Mouse (Mus musculus) embryonic fibroblast, embryonic 13.5 days (primary cell): Measurements from ENCODE around the gene Gsta2.
"Not testable (repeated sequence)": the region's sequence is repeated elsewhere in the genome, so short reads cannot be mapped to it uniquely, and the experiment has no call there.

Experiments
- CTCF ChIP-seq: IDR thresholded peaks from 2 replicates; pipeline ENCODE4 v1.5.1; 2011; ENCODE audit warnings: mild to moderate bottlenecking, control low read depth, low read length, moderate library complexity, borderline replicate concordance; ENCODE audit not compliant: insufficient read depth
- POLR2A ChIP-seq: IDR thresholded peaks from 2 replicates; pipeline ENCODE4 v1.6.1; 2011; ENCODE audit warnings: low read depth, mild to moderate bottlenecking, control low read depth, low read length, moderate library complexity

DNA sequence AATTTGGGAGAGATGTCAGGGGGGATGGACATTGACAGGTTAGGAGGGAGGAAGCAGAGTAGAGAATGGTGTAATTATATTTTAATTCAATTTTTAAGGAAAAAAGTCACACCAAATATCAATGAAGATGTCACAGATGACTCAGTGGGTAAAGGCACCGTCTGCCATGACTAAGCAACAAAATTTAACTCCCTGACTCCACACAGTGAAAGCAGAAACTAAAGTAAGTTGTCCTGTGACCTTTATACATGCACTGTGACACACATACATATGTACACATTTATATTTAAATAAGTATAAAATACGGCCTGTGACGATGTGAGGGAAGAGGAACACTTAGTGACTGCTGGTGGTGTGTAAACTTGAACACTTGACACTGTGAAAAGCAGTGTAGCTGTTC, 47.5 kb downstream of the Gsta2 start:
- TF ChIP-seq POLR2A, CTCF: not testable (repeated sequence)
